Mouse (Mus musculus) spleen, adult 2 months (tissue): Measurements from ENCODE around the gene Tacc2. TPM values are rescaled to one million over a fixed set of nuclear protein-coding genes. Genes with fewer than 3 reads are reported as not detected.

ENCODE experiments used
- DNase-seq, 2 experiments: peaks; one replicate each; pipeline versions ENCODE4 v3.0.0 to v3.0.0-alpha.2; 2012 to 2021; ENCODE audit warnings: low spot score in 2 of 2, low read depth in 1 of 2
- H3K27ac ChIP-seq: fragments of 200-500 bp; 2 replicates; pipeline ENCODE4 v1.5.1; 2012; ENCODE audit warnings: low read length, inconsistent platforms; ENCODE audit not compliant: insufficient read depth
- H3K27me3 ChIP-seq: fragments of 200-500 bp; 2 replicates; pipeline ENCODE4 v1.6.1; 2012; ENCODE audit warnings: mild to moderate bottlenecking, moderate library complexity, low read length, inconsistent platforms; ENCODE audit not compliant: control insufficient read depth, insufficient read depth
- H3K36me3 ChIP-seq: fragments of 200-500 bp; 2 replicates; pipeline ENCODE4 v1.6.1; 2012; ENCODE audit warnings: mild to moderate bottlenecking, low read length, inconsistent platforms; ENCODE audit not compliant: control insufficient read depth, insufficient read depth
- H3K4me1 ChIP-seq: fragments of 200-500 bp; 2 replicates; pipeline ENCODE4 v1.6.1; 2011; ENCODE audit warnings: inconsistent platforms; ENCODE audit not compliant: control insufficient read depth, insufficient read depth, insufficient read length
- H3K4me3 ChIP-seq: fragments of 200-500 bp; 2 replicates; pipeline ENCODE4 v1.5.1; 2011; ENCODE audit warnings: mild to moderate bottlenecking, inconsistent platforms; ENCODE audit not compliant: insufficient read depth, insufficient read length; ENCODE audit errors: extremely low read depth
- CTCF ChIP-seq: fragments of 200-500 bp; IDR thresholded peaks from 2 replicates; pipeline ENCODE4 v1.5.1; 2011; ENCODE audit warnings: mild to moderate bottlenecking, inconsistent platforms; ENCODE audit not compliant: insufficient read depth, insufficient read length, insufficient replicate concordance; ENCODE audit errors: extremely low read depth
- POLR2A ChIP-seq: fragments of 200-500 bp; IDR thresholded peaks from 2 replicates; pipeline ENCODE4 v1.6.1; 2011; ENCODE audit warnings: low read depth, low read length, inconsistent platforms
- WGBS: fragments of 180-500 bp; shearing (Covaris S2); methylation state at CpG from one replicate; pipeline ENCODE4 v1.1.7; 2018; 5-methylcytosine and 5-hydroxymethylcytosine counted together
- polyA plus RNA-seq: library from polyadenylated mRNA; depleted of rRNA; stranded (reverse); fragments of >200 nt; gene quantifications from 2 replicates; pipeline ENCODE4 v1.2.3, GENCODE M21; 2012

The Tacc2 gene
- polyA plus RNA-seq, 1 experiment: 4.3 TPM

DNA sequence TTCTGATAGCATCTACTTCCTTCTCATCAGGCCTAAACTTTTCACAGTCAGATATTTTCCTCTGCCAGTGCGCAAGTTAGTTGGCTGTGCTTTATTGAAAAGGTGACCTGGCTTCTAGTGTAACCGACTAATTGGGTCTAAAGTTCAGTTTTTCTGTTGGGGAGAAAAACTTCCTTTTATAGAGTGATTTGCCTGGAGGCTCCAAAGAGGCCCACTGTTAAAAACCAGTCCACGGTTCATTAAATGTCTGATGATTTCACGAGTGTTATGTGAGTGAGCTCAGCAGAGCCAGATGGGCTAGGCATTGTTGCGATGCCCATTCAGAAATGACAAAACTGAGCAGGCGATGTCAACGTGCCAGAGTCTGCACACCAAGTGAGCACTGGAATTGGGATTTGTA is 6.8 kb upstream of the Tacc2 start:
- 88% methylated on average over 7 of the region's 7 CpGs for WGBS
- Histone ChIP-seq H3K4me3 (no peak overlapping the region), H3K27me3 (no peaks in the 10 kb centered on the region), H3K27ac (no peak overlapping the region), H3K4me1 (no peaks in the 10 kb centered on the region), H3K36me3 (no peaks in the 10 kb centered on the region)
- no peak for TF ChIP-seq POLR2A
- no peak for DNase-seq

DNA sequence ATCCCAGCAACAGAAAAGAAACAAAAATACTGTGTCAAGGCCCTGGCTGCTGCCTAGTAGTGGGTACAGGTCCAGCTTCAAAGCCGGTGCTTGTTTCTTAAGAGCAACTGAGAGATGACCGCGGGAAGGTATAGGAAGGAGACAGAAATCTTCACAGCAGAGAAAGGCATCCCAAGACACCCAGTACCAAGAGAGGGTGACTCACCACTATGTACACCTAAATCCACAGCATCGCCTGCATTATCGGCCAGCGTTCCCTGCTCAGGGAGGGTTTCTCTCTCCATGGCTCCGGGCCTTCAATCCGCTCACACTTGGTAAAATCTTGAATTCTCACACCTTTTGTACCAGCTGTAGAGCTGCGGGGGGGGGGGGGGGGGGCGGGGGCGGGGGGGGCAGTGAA is 4.4 kb upstream of the Tacc2 start, which contains the start of gene Nsmce4a:
Gene Nsmce4a (minus strand): TSS at position 298 of the 400 bp plus-strand sequence.
- DNase-seq: no peak
- H3K27me3 ChIP-seq: no peaks in the 10 kb centered on the region
- no peaks in the 10 kb centered on the region for H3K36me3 ChIP-seq
- TF ChIP-seq CTCF (no peak), POLR2A (no peak)
- H3K27ac ChIP-seq: no peak within 1 kb of the TSS
- peaks cover 2% of the 10 kb centered on the region; the same call in 1 of the 2 replicates for H3K4me1 ChIP-seq
- H3K4me3 ChIP-seq: no peak within 1 kb of the TSS
- WGBS: 75% methylated on average over 11 of the region's 11 CpGs

DNA sequence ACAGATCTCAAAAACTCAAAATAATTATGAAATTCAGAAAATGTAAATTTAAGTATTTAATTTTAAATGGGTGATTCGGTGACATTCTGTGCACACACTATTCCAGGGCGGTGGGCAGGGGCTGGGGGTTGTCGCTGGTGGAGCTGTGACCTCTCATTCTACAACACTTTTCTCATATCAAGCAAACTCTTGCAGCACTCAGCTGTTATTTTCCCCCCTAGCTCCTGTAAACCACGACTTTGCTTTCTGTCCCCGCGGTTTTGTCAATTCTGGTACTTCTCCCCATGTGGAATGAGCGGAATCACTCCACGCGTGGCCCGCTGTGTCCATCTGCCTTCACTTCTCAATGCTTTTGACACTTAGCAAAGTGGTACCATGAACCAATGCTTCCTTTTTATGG is 3.5 kb upstream of the Tacc2 start:
- Histone ChIP-seq H3K4me1 (peaks cover 2% of the 10 kb centered on the region; the same call in 1 of the 2 replicates), H3K27me3 (no peaks in the 10 kb centered on the region), H3K27ac (no peak overlapping the region), H3K36me3 (no peaks in the 10 kb centered on the region), H3K4me3 (no peak overlapping the region)
- TF ChIP-seq CTCF (no peak), POLR2A (no peak)
- DNase-seq: no peak
- 94% methylated on average over 10 of the region's 10 CpGs for WGBS

DNA sequence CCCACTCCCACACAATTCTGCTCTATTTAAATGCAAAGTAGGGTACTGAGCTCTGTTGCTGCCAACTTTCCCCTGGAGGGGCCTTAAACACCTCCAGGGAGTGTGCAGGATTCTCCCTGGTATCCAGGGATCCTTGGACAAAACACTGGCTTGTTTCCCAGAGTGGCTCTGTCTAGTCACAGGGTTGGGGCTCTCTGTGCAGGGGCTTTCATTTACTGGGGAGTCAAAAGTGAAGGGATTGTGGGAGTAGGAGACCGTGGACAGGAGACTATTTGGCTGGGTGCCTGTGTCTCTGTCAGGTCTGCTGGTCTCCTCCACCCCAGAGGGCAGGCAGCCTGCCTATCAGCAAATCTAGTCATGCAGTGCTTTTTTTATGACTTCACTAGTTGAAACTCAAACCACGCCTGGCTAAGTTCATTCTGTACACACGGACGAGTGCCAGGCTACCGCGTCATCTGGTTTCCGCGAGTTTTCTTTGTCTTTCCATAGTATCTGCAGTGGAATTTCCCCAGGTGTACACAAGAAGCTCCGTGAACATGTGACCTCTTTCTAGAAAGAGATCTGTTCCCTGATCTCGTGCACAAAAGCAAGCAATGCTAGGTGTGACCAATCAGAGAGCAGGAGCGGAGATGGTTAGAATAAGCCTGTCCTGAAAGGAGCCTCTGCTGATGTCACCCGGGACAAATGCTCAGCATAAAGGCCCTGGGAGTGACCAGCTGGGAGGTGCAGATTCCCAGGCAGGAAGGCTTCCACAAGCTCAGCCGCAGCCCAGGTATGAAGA is 2.8 kb upstream of the Tacc2 start:
- Histone ChIP-seq H3K4me3 (no peak overlapping the region), H3K4me1 (peaks cover 2% of the 10 kb centered on the region; the same call in 1 of the 2 replicates), H3K27me3 (no peaks in the 10 kb centered on the region), H3K27ac (no peak overlapping the region), H3K36me3 (no peaks in the 10 kb centered on the region)
- DNase-seq: no peak
- TF ChIP-seq POLR2A (no peak), CTCF (no peak)
- WGBS: 74% methylated on average over 13 of the region's 13 CpGs

DNA sequence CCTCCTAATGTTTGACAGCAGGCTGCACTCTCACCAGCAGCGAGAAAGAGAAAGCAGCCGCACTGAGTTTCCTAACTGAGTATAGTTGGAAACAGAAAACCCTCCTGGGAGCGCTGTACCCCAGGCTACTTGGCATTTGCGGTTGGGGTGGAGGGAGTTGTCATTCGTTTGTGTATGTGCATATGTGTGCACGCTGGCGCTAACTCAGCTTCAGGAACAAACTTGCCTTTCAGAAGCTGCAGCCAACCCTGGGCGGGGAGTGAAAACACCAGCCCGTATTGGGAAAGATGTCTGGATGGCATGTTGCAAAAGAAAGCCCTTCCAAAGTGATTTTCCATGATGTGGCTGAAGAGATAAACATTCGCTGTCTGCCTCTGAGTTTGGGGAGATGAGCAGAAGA is 257 bp upstream of the Tacc2 start:
- Histone ChIP-seq H3K27ac (no peak overlapping the region), H3K36me3 (no peaks in the 10 kb centered on the region), H3K27me3 (no peaks in the 10 kb centered on the region), H3K4me1 (peaks cover 2% of the 10 kb centered on the region; the same call in 1 of the 2 replicates), H3K4me3 (no peak overlapping the region)
- TF ChIP-seq CTCF: no peak
- no peak for TF ChIP-seq POLR2A
- no peak for DNase-seq
- 24% methylated on average over 10 of the region's 10 CpGs for WGBS

DNA sequence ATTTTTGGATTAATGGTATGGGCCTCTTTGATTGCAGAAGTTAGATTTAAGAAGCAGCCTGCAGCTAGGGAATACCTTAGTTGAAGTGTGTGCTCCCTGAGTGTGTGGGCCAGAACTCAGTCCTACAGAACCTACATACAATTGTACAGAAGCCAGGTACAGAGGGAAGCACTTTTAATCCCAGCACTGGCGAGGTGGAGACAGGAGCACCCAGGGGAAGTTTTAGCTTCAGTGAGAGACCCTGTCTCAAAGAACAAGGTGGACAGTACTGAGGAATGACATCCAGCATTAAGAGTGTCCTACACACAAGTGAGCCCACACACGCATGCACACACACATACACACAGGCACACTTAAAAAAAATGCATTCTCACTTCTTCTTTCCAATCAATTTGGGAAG is 828 bp downstream of the Tacc2 start:
- Histone ChIP-seq H3K4me1 (peaks cover 2% of the 10 kb centered on the region; the same call in 1 of the 2 replicates), H3K27me3 (no peaks in the 10 kb centered on the region), H3K27ac (no peak overlapping the region), H3K36me3 (no peaks in the 10 kb centered on the region), H3K4me3 (no peak overlapping the region)
- 93% methylated on average over 2 of the region's 2 CpGs for WGBS
- TF ChIP-seq POLR2A (no peak), CTCF (no peak)
- DNase-seq: no peak

DNA sequence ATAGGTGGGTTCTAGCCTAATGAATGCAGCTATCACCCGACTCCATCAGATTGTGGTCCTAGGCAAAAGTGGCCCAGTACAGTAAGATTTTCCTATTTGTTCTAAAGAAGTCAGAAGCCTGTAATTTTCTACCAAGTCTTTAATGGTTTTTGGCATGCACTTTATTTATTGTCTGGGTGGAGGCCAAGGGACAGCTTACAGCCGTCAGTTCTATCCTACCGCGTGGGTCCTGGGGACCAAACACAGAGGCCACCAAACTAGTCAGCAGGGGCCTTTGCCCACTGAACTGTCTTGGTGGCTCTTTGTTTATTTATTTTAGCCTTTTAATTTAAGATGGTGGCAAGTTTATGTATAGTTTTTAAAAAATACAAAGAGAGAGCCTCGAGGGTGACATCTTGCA is 1.4 kb downstream of the Tacc2 start:
- WGBS: 90% methylated on average over 5 of the region's 5 CpGs
- no peak for DNase-seq
- TF ChIP-seq CTCF (no peak), POLR2A (no peak)
- no peak overlapping the region for H3K4me3 ChIP-seq
- no peaks in the 10 kb centered on the region for H3K36me3 ChIP-seq
- H3K27ac ChIP-seq: no peak overlapping the region
- no peaks in the 10 kb centered on the region for H3K27me3 ChIP-seq
- H3K4me1 ChIP-seq: peaks cover 2% of the 10 kb centered on the region; the same call in 1 of the 2 replicates
